Mouse (Mus musculus) intestine, embryonic 16.5 days (tissue): Measurements from ENCODE around the gene Plekhh2. TPM values are rescaled to one million over a fixed set of nuclear protein-coding genes. Genes with fewer than 3 reads are reported as not detected.

Experiments used
- ATAC-seq: fragments of 200-750 bp; cut with Nextera tagmentation; 2 replicates; pipeline ENCODE4 v1.8.0; 2017; ENCODE audit warnings: moderate TSS enrichment, moderate library complexity
- H3K27ac ChIP-seq: fragments of 300-500 bp; sonication (generic); 2 replicates; pipeline ENCODE4 v1.5.1; 2014; ENCODE audit warnings: mild to moderate bottlenecking, low read length
- H3K27me3 ChIP-seq: fragments of 300-500 bp; sonication (generic); replicated peaks from 2 replicates; pipeline ENCODE4 v1.6.1; 2014; ENCODE audit warnings: low read length, control low read depth, mixed read lengths; ENCODE audit not compliant: control insufficient read depth, insufficient read depth
- H3K36me3 ChIP-seq: fragments of 300-500 bp; sonication (generic); 2 replicates; pipeline ENCODE4 v1.6.1; 2014; ENCODE audit warnings: low read length, control low read depth; ENCODE audit not compliant: control insufficient read depth, insufficient read depth
- H3K4me1 ChIP-seq: fragments of 300-500 bp; sonication (generic); 2 replicates; pipeline ENCODE4 v1.6.1; 2014; ENCODE audit warnings: low read length, control low read depth, mixed read lengths; ENCODE audit not compliant: control insufficient read depth, insufficient read depth
- H3K4me2 ChIP-seq: fragments of 300-500 bp; sonication (generic); 2 replicates; pipeline ENCODE4 v1.6.1; 2014; ENCODE audit warnings: low read depth, low read length, control low read depth
- H3K4me3 ChIP-seq: fragments of 300-500 bp; sonication (generic); 2 replicates; pipeline ENCODE4 v1.5.1; 2014; ENCODE audit warnings: mild to moderate bottlenecking, low read length
- H3K9ac ChIP-seq: fragments of 300-500 bp; sonication (generic); 2 replicates; pipeline ENCODE4 v1.6.1; 2014; ENCODE audit warnings: low read depth, low read length
- H3K9me3 ChIP-seq: fragments of 300-500 bp; sonication (generic); 2 replicates; pipeline ENCODE4 v1.6.1; 2016; ENCODE audit warnings: low read length, control low read depth; ENCODE audit not compliant: control insufficient read depth
- WGBS: fragments of 180-500 bp; shearing (Covaris S2); extraction: QIAGEN DNeasy Blood & Tissue Kit; methylation state at CpG from one replicate; pipeline ENCODE4 v1.1.7; 2014; 5-methylcytosine and 5-hydroxymethylcytosine counted together
- polyA plus RNA-seq: library from polyadenylated mRNA; unstranded; fragments of >200 nt; fragmentation: Nextera tagmentation; extraction: Ambion mirVana; gene quantifications from 2 replicates; pipeline ENCODE4 v1.2.1, GENCODE M21; 2015

Plekhh2 gene
- polyA plus RNA-seq, 1 experiment from 2014 or later, result 6.1 TPM

DNA sequence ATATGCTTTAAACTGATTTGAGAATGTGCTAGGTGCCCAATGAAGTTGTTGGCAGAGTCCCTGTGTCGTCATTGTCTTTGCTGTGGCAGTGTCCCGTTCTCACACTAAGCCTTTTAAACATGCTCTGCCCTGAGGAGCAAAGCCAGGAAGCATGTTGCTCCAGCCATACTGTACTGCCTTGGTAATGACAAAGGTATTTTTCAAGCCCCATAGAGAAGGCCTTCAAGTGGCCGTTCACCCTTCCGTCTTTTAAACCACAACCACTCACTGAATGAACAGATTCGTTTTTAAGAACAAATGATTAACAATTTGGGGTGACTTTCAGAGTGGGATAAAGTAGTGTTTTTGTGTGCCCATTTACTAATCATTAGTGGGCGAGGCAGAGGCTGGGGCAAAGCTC, 109.5 kb downstream of the Plekhh2 start:
- Histone ChIP-seq H3K27me3 (no peaks in the 10 kb centered on the region), H3K9me3 (no peaks in the 10 kb centered on the region), H3K4me3 (no peak overlapping the region), H3K4me2 (no peak overlapping the region), H3K4me1 (peaks cover 4% of the 10 kb centered on the region; the same call in 1 of the 2 replicates), H3K36me3 (no peaks in the 10 kb centered on the region), H3K27ac (no peak overlapping the region), H3K9ac (no peak overlapping the region)
- no peak for ATAC-seq
- 85% methylated on average over 6 of the region's 6 CpGs for WGBS

DNA sequence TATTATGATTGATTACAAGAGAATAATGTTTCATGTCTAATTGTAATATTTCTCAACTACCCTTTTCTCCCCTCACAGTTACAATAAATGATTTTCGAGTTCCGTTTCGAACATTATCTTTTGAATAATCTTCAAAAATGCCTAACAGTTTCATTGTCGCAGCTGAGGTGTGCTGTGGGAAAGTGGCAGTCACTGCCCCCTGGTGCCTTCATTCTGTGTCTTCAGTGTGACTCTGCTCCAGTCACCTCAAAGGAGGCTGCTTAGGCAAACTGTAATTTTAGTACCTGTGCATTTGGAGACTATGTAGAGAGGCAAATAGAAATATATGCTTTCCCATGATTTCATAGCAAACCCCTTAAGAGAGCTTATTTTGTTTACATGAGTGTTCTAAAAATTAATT, 110.3 kb downstream of the Plekhh2 start:
- WGBS, result 86% methylated on average over 4 of the region's 4 CpGs
- H3K27me3 ChIP-seq, result no peaks in the 10 kb centered on the region

DNA sequence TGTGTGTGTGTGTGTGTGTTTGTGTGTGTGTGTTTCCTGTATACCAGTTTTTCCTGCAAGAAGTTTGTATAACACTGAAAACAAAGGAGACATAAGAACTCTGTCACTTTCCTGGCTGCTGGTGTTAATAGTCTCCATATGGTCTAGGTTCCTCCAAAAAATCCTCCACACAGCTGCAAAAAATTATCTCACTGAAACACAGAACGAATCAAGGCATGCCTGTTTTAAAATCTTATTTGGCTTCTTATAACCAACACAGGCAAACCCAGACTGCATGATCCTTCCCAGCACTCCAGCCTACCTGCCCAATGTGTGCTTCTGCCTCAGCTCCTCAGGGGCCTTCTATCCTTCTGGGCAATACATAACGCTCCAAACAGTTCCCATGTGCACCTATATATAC, 111.2 kb downstream of the Plekhh2 start:
- no peaks in the 10 kb centered on the region for H3K36me3 ChIP-seq
- ATAC-seq, result no peak
- H3K27ac ChIP-seq, result peak overlapping the region; percentile 40; the same call in 1 of the 2 replicates
- H3K9ac ChIP-seq, result no peak overlapping the region
- 60% methylated on average over 2 of the region's 2 CpGs for WGBS
- H3K4me3 ChIP-seq, result no peak overlapping the region
- peaks cover 10% of the 10 kb centered on the region; the same call in 1 of the 2 replicates for H3K4me1 ChIP-seq
- H3K27me3 ChIP-seq, result no peaks in the 10 kb centered on the region
- H3K9me3 ChIP-seq, result no peaks in the 10 kb centered on the region
- H3K4me2 ChIP-seq, result no peak overlapping the region

More for the DNA sequence above, 110.3 kb downstream of the Plekhh2 start:
- Histone ChIP-seq H3K4me2 (no peak overlapping the region), H3K4me3 (no peak overlapping the region), H3K4me1 (peaks cover 8% of the 10 kb centered on the region; the same call in 1 of the 2 replicates), H3K9ac (no peak overlapping the region), H3K9me3 (no peaks in the 10 kb centered on the region), H3K27ac (no peak overlapping the region), H3K36me3 (no peaks in the 10 kb centered on the region)
- no peak for ATAC-seq

GRCm38 (mm10) chr17:84626276-84626856, 114.7 kb downstream of the Plekhh2 start, which contains the start of gene Dync2li1:
TSS of gene Dync2li1 (plus strand) at chr17:84626496.
- WGBS, result 0% methylated on average over 25 of the region's 25 CpGs
- Histone ChIP-seq H3K4me3 (peak within 1 kb of the TSS; percentile 70), H3K36me3 (no peaks in the 10 kb centered on the region), H3K27ac (peak within 1 kb of the TSS; percentile 33; the same call in 1 of the 2 replicates), H3K27me3 (no peaks in the 10 kb centered on the region), H3K4me2 (peak within 1 kb of the TSS; percentile 90), H3K9me3 (no peaks in the 10 kb centered on the region), H3K9ac (peak within 1 kb of the TSS; percentile 71), H3K4me1 (peaks cover 6% of the 10 kb centered on the region; the same call in 1 of the 2 replicates)
- ATAC-seq, result peak; percentile 96

GRCm38 (mm10) chr17:84626857-84627305, 115.2 kb downstream of the Plekhh2 start:
- peak; percentile 55 for ATAC-seq

DNA sequence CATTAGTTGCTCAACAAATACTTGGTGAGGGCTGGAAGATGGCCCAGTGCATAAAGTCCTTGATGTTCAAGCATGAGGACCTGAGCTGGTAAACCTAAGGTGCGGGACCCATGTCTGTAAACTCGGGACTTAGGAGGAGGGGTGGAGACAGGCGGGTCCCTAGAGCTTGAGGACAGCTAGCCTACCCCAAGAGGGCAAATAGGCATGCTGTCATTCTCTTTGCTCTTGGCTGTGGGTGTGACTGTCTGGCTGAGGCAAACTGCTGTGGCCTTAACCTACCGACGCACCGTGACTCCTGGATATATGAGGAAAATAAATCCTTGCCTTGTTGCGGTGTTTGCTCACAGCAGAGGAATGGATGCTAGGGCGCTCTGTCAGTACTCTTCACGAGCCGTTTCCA, 116.0 kb downstream of the Plekhh2 start:
- Histone ChIP-seq H3K27me3 (no peaks in the 10 kb centered on the region), H3K4me1 (peaks cover 6% of the 10 kb centered on the region; the same call in 1 of the 2 replicates), H3K4me3 (no peak overlapping the region), H3K4me2 (no peak overlapping the region), H3K27ac (no peak overlapping the region), H3K9me3 (no peaks in the 10 kb centered on the region), H3K9ac (no peak overlapping the region), H3K36me3 (no peaks in the 10 kb centered on the region)
- ATAC-seq, result no peak
- WGBS, result 83% methylated on average over 10 of the region's 10 CpGs

More at GRCm38 (mm10) chr17:84626857-84627305, 115.2 kb downstream of the Plekhh2 start:
- peaks cover 6% of the 10 kb centered on the region; the same call in 1 of the 2 replicates for H3K4me1 ChIP-seq
- peak overlapping the region; percentile 90 for H3K4me2 ChIP-seq
- no peaks in the 10 kb centered on the region for H3K36me3 ChIP-seq
- H3K4me3 ChIP-seq, result peak overlapping the region; percentile 70
- peak overlapping the region; percentile 71 for H3K9ac ChIP-seq
- no peaks in the 10 kb centered on the region for H3K9me3 ChIP-seq
- 21% methylated on average over 9 of the region's 9 CpGs for WGBS
- H3K27me3 ChIP-seq, result no peaks in the 10 kb centered on the region
- peak overlapping the region; percentile 33; the same call in 1 of the 2 replicates for H3K27ac ChIP-seq

DNA sequence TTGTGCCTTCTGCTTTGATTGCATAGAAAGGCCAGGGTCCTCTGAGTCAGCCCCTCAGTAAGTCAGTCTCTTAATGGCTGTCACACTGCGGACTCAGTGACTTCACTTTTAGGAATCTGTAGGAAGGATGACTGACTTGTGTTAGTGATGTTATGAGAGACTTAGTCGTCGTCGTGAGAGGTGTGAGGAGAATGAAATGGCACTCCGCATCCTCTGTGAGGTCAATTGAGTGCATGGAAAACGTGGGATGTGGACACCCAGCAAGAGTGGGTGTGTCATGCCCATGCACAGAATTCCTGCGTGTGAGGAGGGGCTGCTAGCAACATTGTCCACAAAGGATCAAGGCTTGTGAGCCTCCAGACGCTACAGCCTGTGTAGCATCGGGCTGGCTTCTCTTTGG, 116.9 kb downstream of the Plekhh2 start:
- 83% methylated on average over 9 of the region's 9 CpGs for WGBS
- H3K9ac ChIP-seq, result no peak overlapping the region
- no peak overlapping the region for H3K27ac ChIP-seq
- H3K36me3 ChIP-seq, result no peaks in the 10 kb centered on the region
- peaks cover 6% of the 10 kb centered on the region; the same call in 1 of the 2 replicates for H3K4me1 ChIP-seq
- H3K9me3 ChIP-seq, result no peaks in the 10 kb centered on the region
- H3K27me3 ChIP-seq, result no peaks in the 10 kb centered on the region
- H3K4me2 ChIP-seq, result no peak overlapping the region
- no peak overlapping the region for H3K4me3 ChIP-seq
- no peak for ATAC-seq

GRCm38 (mm10) chr17:84631836-84632235, 120.1 kb downstream of the Plekhh2 start:
- 86% methylated on average over 6 of the region's 6 CpGs for WGBS
- H3K9ac ChIP-seq, result no peak overlapping the region
- no peak overlapping the region for H3K4me2 ChIP-seq
- H3K27ac ChIP-seq, result no peak overlapping the region
- H3K9me3 ChIP-seq, result no peaks in the 10 kb centered on the region
- ATAC-seq, result no peak
- H3K4me1 ChIP-seq, result peaks cover 4% of the 10 kb centered on the region; the same call in 1 of the 2 replicates
- H3K27me3 ChIP-seq, result no peaks in the 10 kb centered on the region
- H3K4me3 ChIP-seq, result no peak overlapping the region
- no peaks in the 10 kb centered on the region for H3K36me3 ChIP-seq

- 78% methylated on average over 13 of the region's 13 CpGs for WGBS
- no peak overlapping the region for H3K4me2 ChIP-seq
- no peak overlapping the region for H3K4me3 ChIP-seq
- H3K27me3 ChIP-seq, result no peaks in the 10 kb centered on the region
- H3K36me3 ChIP-seq, result no peaks in the 10 kb centered on the region
- H3K9me3 ChIP-seq, result no peaks in the 10 kb centered on the region
- no peak overlapping the region for H3K9ac ChIP-seq
- no peak overlapping the region for H3K27ac ChIP-seq
- no peak for ATAC-seq
- H3K4me1 ChIP-seq, result no peaks in the 10 kb centered on the region
Observed at GRCm38 (mm10) chr17:84633443-84633842, 121.7 kb downstream of the Plekhh2 start.
